Mouse (Mus musculus) E14TG2a.4 (cell line): ENCODE measurements around the gene Ctcf.
A peak's percentile ranks its signal among the peaks of the same experiment; 100 is the strongest.

ENCODE experiments used
- H3K27me3 ChIP-seq: 2 replicates; pipeline ENCODE4 v1.6.1; 2014; ENCODE audit warnings: low read length, control low read depth; ENCODE audit not compliant: insufficient read depth
- H3K36me3 ChIP-seq: 2 replicates; pipeline ENCODE4 v1.6.1; 2014; ENCODE audit warnings: low read length, control low read depth; ENCODE audit not compliant: insufficient read depth
- H3K4me1 ChIP-seq: replicated peaks from 2 replicates; pipeline ENCODE4 v1.6.1; 2014; ENCODE audit warnings: low read depth, low read length, control low read depth
- H3K4me3 ChIP-seq: replicated peaks from 2 replicates; pipeline ENCODE4 v1.5.1; 2014; ENCODE audit warnings: mild to moderate bottlenecking, low read length
- H3K9me3 ChIP-seq: 2 replicates; pipeline ENCODE4 v1.6.1; 2014; ENCODE audit warnings: low read length, control low read depth
- CTCF ChIP-seq: conservative IDR thresholded peaks from 2 replicates; pipeline ENCODE4 v1.5.1; 2014; ENCODE audit warnings: low read length
- NANOG ChIP-seq: IDR thresholded peaks from 2 replicates; pipeline ENCODE4 v1.6.1; 2014; ENCODE audit warnings: borderline replicate concordance, low read length, mixed read lengths
- POU5F1 ChIP-seq: IDR thresholded peaks from 2 replicates; pipeline ENCODE4 v1.6.1; 2014; ENCODE audit warnings: low read length, borderline replicate concordance

The Ctcf gene

GRCm38 (mm10) chr8:105661167-105661566, 24.8 kb downstream of the Ctcf start:
- H3K36me3 ChIP-seq, result peaks cover 64% of the 10 kb centered on the region
- peak; percentile 72 for TF ChIP-seq CTCF
- no peak for TF ChIP-seq NANOG
- no peak for TF ChIP-seq POU5F1
- H3K27me3 ChIP-seq, result no peaks in the 10 kb centered on the region
- peaks cover 2% of the 10 kb centered on the region; the same call in 1 of the 2 replicates for H3K4me1 ChIP-seq
- no peak overlapping the region for H3K4me3 ChIP-seq
- no peaks in the 10 kb centered on the region for H3K9me3 ChIP-seq

GRCm38 (mm10) chr8:105677891-105678290, 41.5 kb downstream of the Ctcf start:
- peaks cover 96% of the 10 kb centered on the region for H3K36me3 ChIP-seq
- TF ChIP-seq CTCF, result 0 out of 2 replicates have a peak, but pooled peaks have one; percentile 3
- no peak for TF ChIP-seq POU5F1
- H3K27me3 ChIP-seq, result no peaks in the 10 kb centered on the region
- no peaks in the 10 kb centered on the region for H3K9me3 ChIP-seq
- peaks cover 13% of the 10 kb centered on the region for H3K4me1 ChIP-seq
- no peak overlapping the region for H3K4me3 ChIP-seq

GRCm38 (mm10) chr8:105685325-105685724, 49.0 kb downstream of the Ctcf start:
- peak overlapping the region; percentile 74; the same call in 1 of the 2 replicates for H3K4me3 ChIP-seq
- TF ChIP-seq POU5F1 (no peak), CTCF (no peak), NANOG (no peak)
- H3K36me3 ChIP-seq, result peaks cover 42% of the 10 kb centered on the region
- peaks cover 27% of the 10 kb centered on the region for H3K27me3 ChIP-seq
- H3K9me3 ChIP-seq, result no peaks in the 10 kb centered on the region
- H3K4me1 ChIP-seq, result peaks cover 55% of the 10 kb centered on the region

GRCm38 (mm10) chr8:105685796-105686308, 49.5 kb downstream of the Ctcf start, which contains the start of gene Carmil2:
Carmil2 (plus strand) TSS chr8:105686274.
- peaks cover 61% of the 10 kb centered on the region for H3K4me1 ChIP-seq
- peaks cover 37% of the 10 kb centered on the region for H3K36me3 ChIP-seq
- H3K4me3 ChIP-seq, result peak within 1 kb of the TSS; percentile 74
- no peaks in the 10 kb centered on the region for H3K9me3 ChIP-seq
- H3K27me3 ChIP-seq, result peaks cover 32% of the 10 kb centered on the region
- TF ChIP-seq CTCF, result peak; percentile 97
- TF ChIP-seq POU5F1, result no peak

- Histone ChIP-seq H3K9me3 (no peaks in the 10 kb centered on the region), H3K4me3 (peak overlapping the region; percentile 74), H3K4me1 (peaks cover 66% of the 10 kb centered on the region), H3K36me3 (peaks cover 30% of the 10 kb centered on the region), H3K27me3 (peaks cover 37% of the 10 kb centered on the region)
- TF ChIP-seq POU5F1, result no peak
- TF ChIP-seq CTCF, result no peak
- no peak for TF ChIP-seq NANOG
These were observed 50.2 kb downstream of the Ctcf start for GRCm38 (mm10) chr8:105686551-105686950.

- TF ChIP-seq CTCF, result no peak
- TF ChIP-seq POU5F1, result no peak
- TF ChIP-seq NANOG, result no peak
- no peaks in the 10 kb centered on the region for H3K9me3 ChIP-seq
These were observed 51.1 kb downstream of the Ctcf start for GRCm38 (mm10) chr8:105687512-105687911.

GRCm38 (mm10) chr8:105688242-105688752, 51.9 kb downstream of the Ctcf start:
- TF ChIP-seq POU5F1 (no peak), CTCF (no peak), NANOG (no peak)
- H3K27me3 ChIP-seq, result peaks cover 50% of the 10 kb centered on the region
- H3K4me1 ChIP-seq, result peaks cover 67% of the 10 kb centered on the region
- peaks cover 7% of the 10 kb centered on the region; the same call in 1 of the 2 replicates for H3K9me3 ChIP-seq
- peaks cover 23% of the 10 kb centered on the region for H3K36me3 ChIP-seq
- peak overlapping the region; percentile 55 for H3K4me3 ChIP-seq

More at GRCm38 (mm10) chr8:105687512-105687911, 51.1 kb downstream of the Ctcf start:
- Histone ChIP-seq H3K4me3 (peak overlapping the region; percentile 55), H3K27me3 (peaks cover 42% of the 10 kb centered on the region), H3K36me3 (peaks cover 24% of the 10 kb centered on the region), H3K4me1 (peaks cover 66% of the 10 kb centered on the region)

GRCm38 (mm10) chr8:105689256-105689982, 53.1 kb downstream of the Ctcf start:
- Histone ChIP-seq H3K9me3 (peaks cover 7% of the 10 kb centered on the region; the same call in 1 of the 2 replicates), H3K4me3 (peak overlapping the region; percentile 43), H3K27me3 (peaks cover 58% of the 10 kb centered on the region), H3K36me3 (peaks cover 12% of the 10 kb centered on the region), H3K4me1 (peaks cover 73% of the 10 kb centered on the region)
- TF ChIP-seq POU5F1, result no peak
- no peak for TF ChIP-seq CTCF
- TF ChIP-seq NANOG, result no peak

GRCm38 (mm10) chr8:105689983-105690360, 53.6 kb downstream of the Ctcf start:
- Histone ChIP-seq H3K4me3 (peak overlapping the region; percentile 43), H3K36me3 (peaks cover 10% of the 10 kb centered on the region), H3K4me1 (peaks cover 76% of the 10 kb centered on the region), H3K27me3 (peaks cover 63% of the 10 kb centered on the region), H3K9me3 (peaks cover 7% of the 10 kb centered on the region; the same call in 1 of the 2 replicates)
- TF ChIP-seq POU5F1 (no peak), NANOG (no peak), CTCF (no peak)
